Mouse (Mus musculus) cerebellum, adult (tissue): ENCODE data around the gene Parp12.

Experiments
- ATAC-seq: cut with Nextera tagmentation; 2 replicates; pipeline ENCODE4 v1.9.2; 2017; ENCODE audit warnings: mild to moderate bottlenecking, moderate library complexity, mixed read lengths; ENCODE audit not compliant: insufficient number of reproducible peaks, low FRiP score, low TSS enrichment

Parp12 gene

GRCm38 (mm10) chr6:39117584-39118455 lies at the start of gene Parp12:
Gene Parp12, minus strand, starts transcription at chr6:39118349.
- ATAC-seq = peak; percentile 47; the same call in 1 of the 2 replicates

- no peak for ATAC-seq
Measured at GRCm38 (mm10) chr6:39164891-39165290, 46.7 kb upstream of the Parp12 start.

GRCm38 (mm10) chr6:39161975-39162374 lies 43.8 kb upstream of the Parp12 start:
- ATAC-seq = no peak

GRCm38 (mm10) chr6:39146041-39146440 lies 27.9 kb upstream of the Parp12 start:
- ATAC-seq = no peak

- no peak for ATAC-seq
Measured at GRCm38 (mm10) chr6:39132556-39132955, 14.4 kb upstream of the Parp12 start.

- ATAC-seq = no peak
Measured at GRCm38 (mm10) chr6:39131480-39131879, 13.3 kb upstream of the Parp12 start.

GRCm38 (mm10) chr6:39124719-39125118 lies 6.6 kb upstream of the Parp12 start:
- no peak for ATAC-seq

GRCm38 (mm10) chr6:39120685-39121084 lies 2.5 kb upstream of the Parp12 start:
- ATAC-seq = no peak

GRCm38 (mm10) chr6:39118456-39118881 lies 320 bp upstream of the Parp12 start:
- ATAC-seq = no peak

GRCm38 (mm10) chr6:39115438-39115837 lies 2.7 kb downstream of the Parp12 start:
- no peak for ATAC-seq

- ATAC-seq = peak; percentile 87
Measured at GRCm38 (mm10) chr6:39113141-39113540, 5.0 kb downstream of the Parp12 start.

GRCm38 (mm10) chr6:39112701-39113100 lies 5.4 kb downstream of the Parp12 start:
- no peak for ATAC-seq

GRCm38 (mm10) chr6:39106812-39107211 lies 11.3 kb downstream of the Parp12 start:
- no peak for ATAC-seq

- no peak for ATAC-seq
Measured at GRCm38 (mm10) chr6:39104631-39105030, 13.5 kb downstream of the Parp12 start.

GRCm38 (mm10) chr6:39076498-39076897 lies 41.7 kb downstream of the Parp12 start:
- no peak for ATAC-seq

- ATAC-seq = no peak
Measured at GRCm38 (mm10) chr6:39074186-39074585, 44.0 kb downstream of the Parp12 start.

GRCm38 (mm10) chr6:39072664-39073063 lies 45.5 kb downstream of the Parp12 start:
- no peak for ATAC-seq

- peak; percentile 80 for ATAC-seq
Measured at GRCm38 (mm10) chr6:39066935-39067578, 51.1 kb downstream of the Parp12 start.

- no peak for ATAC-seq
Measured at GRCm38 (mm10) chr6:39063541-39063940, 54.6 kb downstream of the Parp12 start.

GRCm38 (mm10) chr6:39061180-39061579 lies 57.0 kb downstream of the Parp12 start:
- ATAC-seq = no peak
